Mouse (Mus musculus) c-Kit-positive CD71-positive TER-119-negative erythroid progenitor cells, embryonic 14.5 days (primary cell): ENCODE data around the gene Trim24.
"Not testable (repeated sequence)": the region's sequence is repeated elsewhere in the genome, so short reads cannot be mapped to it uniquely, and the experiment has no call there.

ENCODE experiments used
- DNase-seq: peaks from one replicate; pipeline ENCODE4 v3.0.0-alpha.2; 2013; ENCODE audit warnings: low read depth

Gene Trim24

DNA sequence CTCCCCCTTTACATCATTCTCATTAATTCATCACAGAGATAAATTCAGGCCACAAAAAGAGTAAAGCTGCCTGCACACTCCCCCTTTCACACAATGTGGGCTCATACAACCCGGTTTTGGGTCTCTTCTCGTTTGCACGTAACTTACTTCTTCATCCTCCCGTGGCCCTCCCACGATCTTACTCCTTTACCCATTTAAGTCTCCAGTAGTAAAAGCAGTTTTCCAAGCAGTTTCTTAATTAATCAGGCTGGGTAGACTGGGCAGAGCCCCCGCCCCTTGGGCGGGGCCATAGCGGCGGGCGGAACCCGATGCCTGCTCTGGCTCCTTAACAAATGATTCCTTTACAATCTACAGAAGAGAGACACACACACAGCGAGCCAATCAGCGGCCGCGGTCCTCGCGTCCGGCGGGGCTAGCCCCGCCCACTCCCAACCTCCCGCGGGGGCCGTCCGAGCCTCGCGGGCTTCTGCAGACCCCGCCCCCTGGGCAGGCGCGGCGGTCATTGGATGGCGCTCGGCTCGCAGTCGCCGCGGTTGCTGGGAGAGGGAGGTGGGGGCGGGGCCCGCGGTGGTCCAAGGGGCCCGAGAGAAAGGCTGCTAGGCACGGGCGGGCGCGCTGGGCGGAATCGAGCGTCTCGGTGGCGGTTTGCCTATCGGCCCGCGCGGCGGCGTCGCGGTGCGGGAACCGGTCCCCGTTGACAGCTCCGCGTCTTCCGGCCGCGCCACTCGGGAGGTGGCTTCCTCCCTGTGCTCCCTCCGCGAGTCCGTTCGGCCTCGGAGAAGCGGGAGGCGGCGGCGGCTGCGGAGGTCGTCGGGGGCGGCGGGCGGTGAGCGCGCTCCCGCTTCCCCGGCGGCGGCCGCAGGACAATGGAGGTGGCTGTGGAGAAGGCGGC, at the start of gene Trim24:
Gene Trim24 (plus strand): TSS at position 567 of the 892 bp plus-strand sequence.
- DNase-seq: peak; percentile 91

DNA sequence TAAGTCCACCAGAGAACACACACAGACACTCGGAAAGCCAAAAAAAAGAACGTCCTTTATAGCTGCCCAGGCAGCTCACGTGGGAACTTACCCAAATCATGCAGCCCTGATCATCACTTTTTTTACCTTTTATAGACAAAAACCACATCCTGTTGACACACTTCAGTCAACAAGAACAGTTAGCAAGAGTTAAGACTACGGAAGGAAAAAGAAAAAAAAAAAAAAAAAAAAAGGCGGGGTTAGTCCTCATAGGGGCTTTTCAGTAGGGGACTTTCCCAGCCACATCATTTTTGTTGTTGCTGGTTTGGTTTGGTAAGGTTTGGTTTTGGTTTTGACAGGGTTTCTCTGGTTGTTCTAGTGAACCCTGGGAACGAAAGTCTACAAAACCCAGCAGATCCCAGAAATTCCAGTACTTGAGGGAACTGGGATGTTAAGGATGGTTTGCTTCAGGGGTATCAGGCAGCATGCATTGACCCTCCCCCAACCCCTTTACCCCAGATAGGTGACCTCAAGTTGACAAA, 49.0 kb upstream of the Trim24 start:
- no peak for DNase-seq

DNA sequence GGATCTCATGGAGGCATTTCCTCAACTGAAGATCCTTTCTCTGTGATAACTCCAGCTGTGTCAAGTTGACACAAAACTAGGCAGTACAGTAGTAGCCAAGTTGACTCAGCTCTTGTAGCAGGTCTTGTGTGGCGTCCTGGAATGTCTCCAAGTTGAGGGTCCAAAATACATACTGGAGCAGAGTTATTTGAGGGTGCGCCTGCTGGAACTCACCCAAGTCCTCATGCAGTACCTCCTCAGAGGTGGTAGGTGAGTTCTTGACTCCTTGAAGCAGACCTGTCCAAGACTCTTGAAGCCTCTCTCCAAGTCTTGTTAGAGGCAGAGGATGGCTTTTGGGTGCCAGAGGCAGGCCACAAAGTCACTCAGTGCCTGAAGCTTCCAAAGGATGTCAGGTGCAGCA, 48.2 kb upstream of the Trim24 start:
- DNase-seq: no peak

DNA sequence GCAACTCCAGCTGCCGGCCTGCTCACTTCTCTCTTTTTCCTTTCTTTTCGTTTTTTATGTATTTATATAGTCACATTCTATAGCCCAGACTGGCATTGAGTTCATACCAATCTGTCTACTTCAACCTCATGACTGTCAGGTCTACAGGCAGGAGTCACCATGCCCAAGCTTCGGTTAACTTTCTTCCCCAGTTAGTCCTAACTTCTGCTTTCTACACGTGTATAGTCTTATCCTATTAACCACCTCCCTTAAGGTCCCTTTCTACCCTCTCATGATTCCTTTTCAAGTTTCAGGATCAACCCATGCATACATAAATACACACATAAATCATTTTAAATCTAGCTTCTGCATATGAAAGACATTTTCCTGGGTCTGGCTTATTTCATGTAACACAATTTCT, 46.9 kb upstream of the Trim24 start:
- no peak for DNase-seq

DNA sequence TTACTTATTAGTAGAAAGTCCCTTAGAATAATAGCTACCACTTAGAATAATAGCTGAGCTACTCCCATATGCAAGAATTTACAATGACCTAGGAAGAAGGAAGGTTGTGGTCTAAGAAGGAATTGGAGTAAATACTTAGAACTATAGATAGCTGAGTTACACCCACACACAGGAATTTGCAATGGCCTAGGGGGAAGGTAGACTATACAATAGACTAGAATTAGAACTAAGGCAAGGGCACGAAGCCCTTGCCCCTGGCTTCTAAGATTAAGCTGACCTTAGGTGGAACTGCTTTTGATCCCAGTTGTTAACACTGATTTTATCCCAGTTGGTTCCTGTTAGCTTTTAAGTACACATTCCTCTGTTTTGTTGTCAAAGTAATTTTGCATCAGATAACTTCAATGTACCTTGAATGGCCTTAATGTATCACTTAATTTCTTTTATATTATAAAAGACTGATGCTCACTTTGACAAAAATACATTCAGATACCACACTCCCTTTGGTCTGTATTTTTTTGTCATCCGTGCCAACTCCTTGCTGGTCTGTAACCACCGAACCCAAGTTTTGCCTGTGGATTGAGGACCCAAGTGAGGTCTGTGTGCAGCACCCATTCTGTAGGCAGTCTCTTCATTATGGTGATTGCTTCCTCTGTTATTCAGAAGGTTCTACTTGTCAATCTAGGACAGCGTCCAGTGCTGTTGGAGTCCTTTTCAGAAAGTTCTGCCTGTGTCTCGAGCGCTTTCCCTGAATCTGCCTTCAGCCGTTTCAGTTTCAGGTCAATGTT, 45.1 kb upstream of the Trim24 start:
- not testable (repeated sequence) for DNase-seq

DNA sequence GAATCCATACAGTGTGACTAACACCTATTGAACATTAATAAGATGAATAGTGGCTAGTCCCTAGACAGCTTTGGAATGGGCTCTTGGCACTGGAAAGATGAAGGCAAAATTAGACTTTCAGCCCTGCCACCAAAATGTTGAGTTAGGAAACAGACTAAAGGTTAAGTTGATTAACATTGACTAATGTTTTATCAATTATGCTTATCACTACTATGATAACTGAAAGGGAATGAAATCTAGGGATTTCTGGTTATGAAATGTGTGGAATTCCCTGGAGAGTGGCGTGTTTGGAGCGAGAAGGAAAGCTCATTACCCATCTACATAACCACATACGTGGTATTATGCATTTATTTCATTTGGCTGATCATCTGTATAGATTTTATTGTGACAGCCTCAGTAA, 41.7 kb upstream of the Trim24 start:
- no peak for DNase-seq

DNA sequence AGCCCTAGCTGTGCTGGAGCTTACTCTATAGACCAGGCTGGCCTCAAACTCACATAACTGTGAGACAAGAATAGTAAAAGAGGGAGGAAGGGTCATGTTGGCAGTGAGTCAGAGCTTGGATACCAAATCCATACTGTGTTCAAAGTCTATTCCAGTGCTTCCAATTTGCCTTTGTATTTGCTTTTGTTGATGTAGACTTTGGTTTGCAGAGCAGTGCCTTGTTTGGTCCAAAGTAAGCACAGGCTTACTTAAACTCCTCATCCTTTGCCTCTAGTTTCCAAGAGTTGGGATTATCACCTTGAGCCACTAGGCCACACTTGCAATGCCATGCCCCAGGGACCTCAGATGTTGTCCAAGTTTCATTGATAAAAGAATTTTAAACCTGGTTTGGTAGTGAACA, 41.0 kb upstream of the Trim24 start:
- DNase-seq: no peak

DNA sequence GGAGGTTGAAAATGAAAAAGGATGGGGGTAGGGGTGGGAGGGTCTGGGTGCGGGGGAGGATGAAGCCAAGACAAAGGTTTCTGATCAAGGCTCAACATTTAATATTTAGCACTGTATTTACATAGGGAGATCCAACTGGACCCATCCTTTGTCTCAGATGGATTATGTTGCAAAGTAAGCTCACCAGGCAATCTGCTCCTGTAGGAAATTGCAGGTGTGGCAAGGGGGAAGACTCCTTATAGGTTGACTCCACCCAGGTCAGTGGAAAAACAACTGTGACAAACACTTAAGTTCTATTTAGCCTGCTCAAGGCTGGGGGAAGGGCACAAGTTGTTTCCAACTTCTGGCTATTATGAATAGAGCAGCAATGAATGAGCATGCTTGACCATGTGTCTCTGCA, 36.9 kb upstream of the Trim24 start:
- no peak for DNase-seq

DNA sequence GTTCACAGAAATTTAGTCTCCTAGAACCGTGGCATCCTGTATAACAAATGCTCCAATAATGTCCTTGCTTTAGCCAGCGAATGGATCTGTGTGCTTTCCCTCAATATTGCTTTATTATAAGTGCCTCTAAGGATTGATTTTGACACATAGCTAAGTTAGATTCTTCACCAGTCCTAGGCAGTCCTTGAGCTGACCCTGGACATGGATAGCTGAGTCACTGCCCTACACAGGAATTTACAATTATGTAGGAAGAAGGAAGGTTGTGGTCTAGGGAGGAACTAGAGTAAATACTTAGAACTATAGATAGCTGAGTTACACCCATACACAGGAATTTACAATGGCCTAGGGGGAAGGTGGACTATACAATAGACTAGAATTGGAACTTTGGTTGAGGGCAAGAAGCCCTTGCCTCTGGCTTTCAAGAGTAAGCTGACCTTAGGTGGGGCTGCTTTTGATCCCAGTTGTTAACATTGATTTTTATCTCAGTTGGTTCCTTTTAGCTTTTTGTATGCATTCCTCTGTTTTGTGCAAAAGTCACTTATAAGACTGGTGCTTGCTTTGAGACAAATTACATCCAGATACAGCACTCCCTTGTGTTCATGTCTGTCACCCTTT, 33.6 kb upstream of the Trim24 start:
- DNase-seq: not testable (repeated sequence)

DNA sequence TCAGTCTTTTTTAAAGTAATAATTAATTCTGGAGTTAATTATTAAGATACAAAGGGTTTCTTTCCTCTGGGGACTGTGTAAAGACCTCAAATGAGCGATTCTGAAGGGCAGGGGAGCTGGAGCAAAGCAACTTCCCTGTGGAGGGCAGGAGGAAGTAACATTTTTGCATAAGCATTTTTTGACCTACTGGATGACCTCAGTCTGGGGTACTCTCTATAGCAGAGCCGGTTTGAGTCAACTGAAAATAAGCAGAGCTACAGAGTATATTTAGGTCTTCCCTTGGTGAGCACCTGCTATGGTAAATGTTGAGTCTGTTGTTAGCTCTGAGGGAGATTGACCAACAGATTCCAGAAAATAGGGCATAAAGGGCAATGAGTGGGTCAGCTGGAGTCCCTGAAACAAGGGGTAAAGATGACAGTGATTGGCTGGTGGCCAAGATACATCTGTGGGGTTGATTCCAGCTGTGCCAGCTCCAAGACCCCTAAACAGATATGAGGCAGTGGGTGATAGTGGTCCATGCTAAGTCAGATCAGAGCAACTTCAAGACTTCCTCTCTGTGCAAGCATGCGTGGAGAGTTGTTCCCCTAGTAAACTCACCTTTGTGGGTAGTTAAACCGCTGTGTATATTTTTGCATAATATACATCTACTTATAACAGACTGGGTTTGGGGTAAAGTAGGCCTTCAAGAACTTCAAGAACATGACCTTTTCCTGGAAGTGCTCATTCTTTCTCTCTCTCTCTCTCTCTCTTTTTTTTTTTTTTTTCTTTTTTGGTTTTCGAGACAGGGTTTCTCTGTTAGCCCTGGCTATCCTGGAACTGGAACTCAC, 27.6 kb upstream of the Trim24 start:
- DNase-seq: no peak

DNA sequence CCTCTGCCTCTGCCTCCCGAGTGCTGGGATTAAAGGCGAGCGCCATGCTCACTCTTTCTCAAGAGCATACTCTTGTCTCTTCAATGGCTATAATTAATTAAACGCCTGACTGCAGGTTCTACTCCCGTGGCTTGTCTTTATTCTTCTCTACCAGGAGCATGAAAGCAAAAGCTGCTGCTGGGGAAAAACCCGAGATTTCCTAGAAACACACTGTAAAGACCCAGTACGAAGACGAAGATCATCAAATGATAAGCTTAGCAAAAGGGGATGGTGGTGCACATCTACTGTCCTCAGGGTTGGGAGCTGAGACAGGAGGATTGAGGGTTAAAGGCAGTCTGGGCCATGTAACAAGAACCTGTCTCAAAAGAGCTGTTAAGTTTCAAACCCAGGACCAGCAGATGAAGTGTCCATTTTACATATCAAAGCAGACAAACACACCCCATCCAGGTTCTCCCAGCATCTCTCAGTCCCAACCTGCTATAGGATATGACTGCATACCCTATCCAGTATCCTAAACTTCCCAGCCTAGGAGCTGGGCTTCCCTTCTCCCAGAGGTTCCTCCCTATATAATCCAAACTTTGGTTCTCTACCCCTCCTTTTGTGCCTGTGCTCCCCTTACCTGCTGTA, 26.9 kb upstream of the Trim24 start:
- no peak for DNase-seq

DNA sequence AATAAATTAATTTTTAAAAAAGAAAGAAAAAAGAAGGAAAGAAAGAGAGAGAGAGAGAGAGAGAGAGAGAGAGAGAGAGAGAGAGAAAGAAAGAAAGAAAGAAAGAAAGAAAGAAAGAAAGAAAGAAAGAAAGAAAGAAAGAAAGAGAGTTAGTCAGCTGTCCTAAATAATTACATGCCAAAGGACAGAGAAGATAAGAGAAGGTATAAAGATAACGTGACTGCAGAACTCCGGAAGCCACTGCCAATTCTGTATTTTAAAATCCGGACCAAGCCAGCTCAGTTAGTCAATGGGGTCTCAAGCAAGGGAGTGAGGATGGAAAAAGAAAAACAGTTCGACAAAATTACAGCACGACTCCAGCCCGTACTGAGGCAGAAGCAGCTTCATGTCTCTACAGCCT, 25.7 kb upstream of the Trim24 start:
- DNase-seq: not testable (repeated sequence)

DNA sequence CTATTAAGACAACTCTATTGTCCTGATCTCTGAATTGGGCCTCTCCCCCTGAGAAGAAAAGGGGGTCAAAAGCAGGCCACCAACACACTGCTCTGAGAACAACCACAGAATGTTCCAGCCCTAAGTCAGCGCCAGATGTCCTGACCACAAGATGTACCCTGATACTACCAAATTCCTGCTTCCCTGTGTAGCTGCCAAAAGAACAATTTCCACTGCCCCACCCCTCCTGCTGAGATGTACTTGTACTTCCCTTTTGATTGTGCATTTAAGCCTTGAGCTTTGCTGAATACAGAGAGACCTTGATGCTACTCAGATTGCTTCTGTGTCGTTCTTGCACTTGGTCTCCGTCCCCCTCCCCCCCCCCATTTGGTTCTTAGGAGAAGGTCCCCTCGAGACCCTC, 23.1 kb upstream of the Trim24 start:
- not testable (repeated sequence) for DNase-seq

DNA sequence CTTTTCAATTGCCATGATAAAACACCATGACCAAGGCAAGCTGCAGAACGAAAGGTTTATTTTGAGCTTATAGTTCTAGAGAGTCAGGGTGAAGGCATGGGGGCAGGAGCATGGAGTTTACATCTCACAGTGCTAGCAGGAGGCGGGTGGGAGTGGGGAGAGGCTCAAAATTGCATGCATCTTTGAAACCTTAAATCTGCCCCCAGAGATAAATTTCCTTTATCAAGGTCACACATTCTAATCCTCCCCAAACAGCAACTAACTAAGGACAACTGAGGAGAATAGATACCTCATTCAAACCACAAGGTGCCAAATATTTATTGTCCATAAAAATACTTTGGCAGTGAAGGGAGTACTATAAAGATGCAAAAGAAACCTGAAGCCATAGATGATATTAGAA, 19.3 kb upstream of the Trim24 start:
- DNase-seq: no peak

DNA sequence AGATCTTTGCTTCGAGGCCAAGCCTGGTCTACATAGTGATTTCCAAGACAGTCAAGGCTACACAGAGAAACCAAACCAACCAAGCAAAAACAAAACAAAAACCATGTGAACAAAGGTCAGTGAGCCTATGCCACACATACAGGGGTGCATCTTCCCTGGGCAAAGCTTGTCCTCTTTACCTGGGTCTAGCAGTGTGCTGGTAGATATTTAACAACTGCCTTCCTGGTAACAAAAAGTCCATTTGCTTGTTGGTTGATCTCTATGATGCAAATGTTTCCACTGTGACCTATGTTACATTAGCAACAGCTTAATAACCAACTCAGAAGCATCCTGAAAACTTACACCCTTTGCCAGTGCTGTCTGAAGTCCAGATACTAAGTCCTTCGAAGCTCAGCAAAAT, 17.3 kb upstream of the Trim24 start:
- DNase-seq: no peak

DNA sequence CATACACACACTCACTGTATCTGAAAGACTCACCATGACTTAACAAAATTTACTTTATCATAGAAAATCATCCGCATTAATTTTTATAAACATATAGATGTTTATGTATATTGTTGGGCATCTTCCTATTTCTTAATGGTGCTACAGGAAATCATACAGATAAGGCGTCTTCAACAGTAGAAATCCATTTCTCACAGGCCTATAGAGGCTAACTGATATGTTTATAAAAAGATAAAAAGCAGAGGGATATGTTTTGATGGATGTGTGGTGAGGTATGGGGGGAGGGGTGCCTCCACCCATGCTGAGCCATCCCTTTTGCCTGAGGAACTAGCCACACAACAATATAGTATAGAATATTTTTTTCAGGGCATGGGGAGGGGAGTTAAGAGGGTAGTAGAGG, 15.2 kb upstream of the Trim24 start:
- no peak for DNase-seq

DNA sequence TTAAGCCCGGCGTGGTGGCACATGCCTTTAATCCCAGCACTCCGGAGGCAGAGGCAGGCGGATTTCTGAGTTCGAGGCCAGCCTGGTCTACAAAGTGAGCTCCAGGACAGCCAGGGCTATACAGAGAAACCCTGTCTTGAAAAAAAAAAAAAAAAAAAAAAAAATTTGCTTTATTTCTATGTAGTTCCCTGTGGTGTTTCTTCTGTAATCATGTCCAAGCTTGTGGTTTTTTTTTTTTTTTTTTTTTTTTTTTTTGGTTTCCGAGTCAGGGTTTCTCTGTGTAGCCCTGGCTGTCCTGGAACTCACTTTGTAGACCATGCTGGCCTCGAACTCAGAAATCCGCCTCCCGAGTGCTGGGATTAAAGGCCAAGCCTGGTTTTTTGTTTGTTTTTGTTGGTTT, 14.3 kb upstream of the Trim24 start:
- not testable (repeated sequence) for DNase-seq

DNA sequence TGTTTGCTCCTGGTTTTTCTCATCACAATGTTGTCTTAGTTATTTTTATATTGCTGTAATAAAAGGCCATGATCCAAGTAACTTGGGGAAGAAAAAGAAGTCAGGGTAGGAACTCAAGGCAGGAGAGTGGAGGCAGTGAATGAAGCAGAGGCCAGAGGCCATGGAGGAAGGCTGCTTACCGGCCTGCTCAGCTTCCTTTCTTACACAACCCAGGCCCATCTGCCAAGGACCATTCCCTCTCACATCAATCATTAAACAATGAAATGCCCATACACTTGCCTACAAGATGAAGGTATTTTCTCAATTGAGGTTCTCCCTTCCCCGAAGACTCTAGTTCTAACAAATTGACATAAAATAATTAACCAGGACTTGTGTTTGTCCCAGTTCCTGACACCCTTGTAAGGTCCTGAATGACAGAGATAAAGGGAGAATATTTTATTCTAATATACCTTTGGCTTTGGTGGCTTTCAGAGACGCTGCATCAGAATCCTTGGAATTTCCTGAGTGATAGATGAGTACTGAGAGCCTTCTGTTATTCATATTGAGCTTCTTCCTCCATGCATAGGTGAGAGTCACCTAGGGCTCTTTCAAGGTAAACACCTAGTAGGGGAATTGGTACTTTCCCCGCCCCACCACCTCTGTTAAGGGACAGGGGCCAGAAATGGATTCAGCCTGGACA, 13.3 kb upstream of the Trim24 start:
- DNase-seq: no peak

DNA sequence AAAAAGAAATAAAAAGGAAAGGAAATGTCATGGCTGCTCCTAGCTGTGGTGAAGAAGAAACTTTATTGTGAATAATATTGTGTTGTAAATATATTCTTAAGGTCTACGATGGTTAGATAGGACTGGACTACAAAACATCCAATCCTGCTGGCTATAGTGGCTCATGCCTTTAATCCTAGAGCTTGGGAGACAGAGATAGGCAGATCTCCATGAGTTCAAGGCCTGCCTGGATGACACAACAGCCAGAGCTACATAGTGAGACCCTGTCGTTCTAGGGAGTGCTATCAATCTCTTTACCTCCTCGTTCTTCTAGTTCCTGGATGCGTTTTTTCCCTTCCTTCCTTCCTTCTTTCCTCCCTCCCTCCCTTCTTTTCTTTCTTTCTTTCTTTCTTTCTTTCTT, 12.5 kb upstream of the Trim24 start:
- no peak for DNase-seq

DNA sequence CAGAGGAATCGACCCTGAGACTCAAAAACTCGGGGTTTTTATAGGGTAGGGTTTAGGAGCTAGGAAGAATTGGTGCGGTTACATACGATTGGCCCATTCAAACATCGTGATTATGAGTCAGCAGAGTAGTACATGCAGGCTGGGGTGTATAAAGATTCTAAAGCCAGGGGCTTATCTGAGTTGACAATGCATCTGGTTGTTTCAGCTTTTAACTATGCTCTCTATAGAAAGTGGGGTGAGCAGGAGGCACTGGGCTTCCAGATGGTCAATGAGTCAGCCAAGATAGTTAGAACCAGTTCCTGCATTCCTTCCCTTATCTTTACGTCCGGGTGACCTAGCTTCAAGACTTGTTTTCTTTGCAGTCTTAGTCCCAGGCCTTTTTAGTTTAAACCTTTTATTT, 7.7 kb upstream of the Trim24 start:
- DNase-seq: peak; percentile 63
